Mouse (Mus musculus) testis, adult 2 months (tissue): ENCODE data around the gene Igsf21.

Experiments
- CTCF ChIP-seq: fragments of 200-500 bp; IDR thresholded peaks from 2 replicates; pipeline ENCODE4 v1.5.1; 2012; ENCODE audit warnings: low read depth, mild to moderate bottlenecking, inconsistent platforms, low read length, moderate library complexity; ENCODE audit not compliant: control insufficient read depth, insufficient read depth, insufficient replicate concordance
- POLR2A ChIP-seq: fragments of 200-500 bp; IDR thresholded peaks from 2 replicates; pipeline ENCODE4 v1.6.1; 2012; ENCODE audit warnings: low read depth, mild to moderate bottlenecking, inconsistent platforms, low read length, moderate library complexity; ENCODE audit not compliant: control insufficient read depth

GRCm38 (mm10) chr4:140060251-140060650 lies 186.3 kb downstream of the Igsf21 start:
- TF ChIP-seq POLR2A (no peak), CTCF (no peak)
